Mouse (Mus musculus): ENCODE results near the gene Clpb. TPM values are rescaled to one million over a fixed set of nuclear protein-coding genes. Genes with fewer than 3 reads are reported as not detected.
"Not testable (repeated sequence)": the region's sequence is repeated elsewhere in the genome, so short reads cannot be mapped to it uniquely, and the experiment has no call there.

The Clpb gene
- 30.7 and 54.9 TPM in 2 replicates for polyA plus RNA-seq (2014; fragmentation: Nextera tagmentation; extraction: Ambion mirVana)

DNA sequence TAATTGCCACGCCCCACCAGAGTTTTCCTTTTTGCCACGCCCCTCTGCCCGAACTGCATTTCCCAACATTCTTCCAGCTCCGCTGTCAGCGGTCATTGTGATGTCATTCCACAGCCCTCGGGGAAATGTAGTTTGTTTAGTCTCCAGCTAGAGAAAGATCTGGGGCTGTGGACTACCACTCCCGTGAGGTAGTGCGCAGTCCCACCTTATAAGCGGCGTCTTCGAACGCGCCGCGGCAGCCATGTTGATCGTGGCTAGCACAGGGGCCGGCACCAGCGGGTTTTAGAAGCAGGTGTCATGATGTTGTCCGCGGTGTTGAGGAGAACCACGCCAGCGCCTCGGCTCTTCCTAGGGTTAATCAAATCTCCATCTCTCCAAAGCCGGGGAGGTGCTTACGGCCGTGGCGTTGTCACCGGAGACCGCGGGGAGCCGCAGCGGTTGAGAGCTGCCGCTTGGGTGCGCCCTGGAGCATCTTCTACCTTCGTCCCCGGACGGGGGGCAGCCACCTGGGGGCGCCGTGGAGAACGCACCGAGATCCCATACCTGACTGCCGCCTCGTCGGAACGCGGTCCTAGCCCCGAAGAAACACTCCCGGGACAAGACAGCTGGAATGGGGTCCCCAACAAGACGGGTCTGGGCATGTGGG is at the start of gene Clpb:
Gene Clpb (plus strand): TSS at position 120 of the 646 bp plus-strand sequence.
- Histone ChIP-seq H3K4me3 (ENCODE audit: low read length) (peak within 1 kb of the TSS; percentile 75), H3K4me1 (ENCODE audit: control insufficient read depth, insufficient read depth, low read length) (peaks cover 9% of the 10 kb centered on the region), H3K4me2 (replicated peaks; ENCODE audit: low read depth, low read length) (peak within 1 kb of the TSS; percentile 71), H3K9me3 (ENCODE audit: control insufficient read depth, low read length) (peaks cover 2% of the 10 kb centered on the region; the same call in 1 of the 2 replicates), H3K27me3 (ENCODE audit: control insufficient read depth, insufficient read depth, low read length) (no peaks in the 10 kb centered on the region), H3K36me3 (ENCODE audit: control insufficient read depth, insufficient read depth, low read length) (peaks cover 9% of the 10 kb centered on the region; the same call in 1 of the 2 replicates), H3K9ac (ENCODE audit: low read depth, low read length) (peak within 1 kb of the TSS; percentile 48), H3K27ac (ENCODE audit: low read depth, low read length) (peak within 1 kb of the TSS; percentile 47; the same call in 1 of the 2 replicates)
- under 1% methylated on average over 49 of the region's 49 CpGs for WGBS
- ATAC-seq (ENCODE audit: low FRiP score, low TSS enrichment), result peak; percentile 99

DNA sequence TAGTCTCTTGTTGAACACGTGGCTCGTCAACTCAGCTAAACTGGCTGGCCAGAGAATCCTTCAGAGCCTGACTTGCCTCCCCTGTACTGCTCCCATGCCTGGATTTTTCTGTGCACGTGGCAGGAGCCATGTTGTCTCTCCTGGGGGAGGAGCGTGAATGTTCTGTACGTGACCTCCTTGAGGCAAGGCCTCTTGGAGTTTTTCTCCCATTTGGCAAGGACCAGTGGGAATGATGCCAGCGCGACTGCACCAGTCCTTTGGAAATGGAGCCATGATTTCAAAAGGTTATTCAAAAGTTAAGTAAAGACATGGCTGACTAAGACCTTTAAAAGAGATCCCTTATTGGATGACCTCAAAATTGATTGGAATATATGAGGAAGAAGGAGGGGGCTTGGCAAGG is 48.0 kb upstream of the Clpb start:
- H3K9ac ChIP-seq (ENCODE audit: low read depth, low read length), result no peak overlapping the region
- H3K4me3 ChIP-seq (ENCODE audit: low read length), result no peak overlapping the region
- no peaks in the 10 kb centered on the region for H3K4me1 ChIP-seq (ENCODE audit: control insufficient read depth, insufficient read depth, low read length)
- no peak overlapping the region for H3K4me2 ChIP-seq (replicated peaks; ENCODE audit: low read depth, low read length)
- WGBS, result 79% methylated on average over 7 of the region's 7 CpGs
- H3K27ac ChIP-seq (ENCODE audit: low read depth, low read length), result no peak overlapping the region
- no peaks in the 10 kb centered on the region for H3K36me3 ChIP-seq (ENCODE audit: control insufficient read depth, insufficient read depth, low read length)
- H3K27me3 ChIP-seq (ENCODE audit: control insufficient read depth, insufficient read depth, low read length), result no peaks in the 10 kb centered on the region
- H3K9me3 ChIP-seq (ENCODE audit: control insufficient read depth, low read length), result no peaks in the 10 kb centered on the region
- no peak for ATAC-seq (ENCODE audit: low FRiP score, low TSS enrichment)

DNA sequence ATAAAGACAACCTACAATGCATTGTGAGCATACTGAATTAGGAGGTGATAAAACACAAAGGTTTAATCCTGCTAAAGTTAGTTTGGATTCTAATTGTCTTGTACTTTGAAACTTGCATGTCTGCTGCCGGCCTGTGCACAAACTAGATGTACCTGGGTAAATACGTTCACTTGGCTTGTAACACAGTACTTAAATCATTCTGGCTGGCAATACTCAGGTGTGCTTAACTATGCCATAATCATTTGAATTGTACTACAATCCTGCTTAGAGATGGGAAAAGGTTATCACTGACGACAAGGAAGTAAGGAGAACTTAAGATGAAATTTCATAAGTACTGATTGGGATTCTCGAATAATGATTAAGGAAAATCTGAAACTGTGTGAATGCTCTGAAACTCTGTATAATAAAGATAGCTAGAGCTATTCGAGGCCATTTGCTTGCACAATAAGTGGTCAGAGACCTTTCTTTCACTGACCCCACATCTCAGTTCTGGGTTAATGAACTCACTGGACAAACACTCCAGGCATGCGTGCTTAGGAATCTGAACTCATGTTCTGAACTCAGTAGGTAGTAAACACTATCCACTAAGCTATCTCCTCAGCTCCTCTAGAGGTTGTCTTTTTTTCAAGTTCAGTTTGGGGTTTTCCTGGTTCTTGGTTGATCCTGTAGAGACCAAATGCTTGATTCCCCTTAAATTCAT is 47.1 kb upstream of the Clpb start:
- no peak overlapping the region for H3K4me3 ChIP-seq (ENCODE audit: low read length)
- H3K4me1 ChIP-seq (ENCODE audit: control insufficient read depth, insufficient read depth, low read length), result no peaks in the 10 kb centered on the region
- no peaks in the 10 kb centered on the region for H3K27me3 ChIP-seq (ENCODE audit: control insufficient read depth, insufficient read depth, low read length)
- H3K27ac ChIP-seq (ENCODE audit: low read depth, low read length), result no peak overlapping the region
- no peaks in the 10 kb centered on the region for H3K36me3 ChIP-seq (ENCODE audit: control insufficient read depth, insufficient read depth, low read length)
- H3K4me2 ChIP-seq (replicated peaks; ENCODE audit: low read depth, low read length), result no peak overlapping the region
- ATAC-seq (ENCODE audit: low FRiP score, low TSS enrichment), result no peak
- H3K9ac ChIP-seq (ENCODE audit: low read depth, low read length), result no peak overlapping the region
- H3K9me3 ChIP-seq (ENCODE audit: control insufficient read depth, low read length), result no peaks in the 10 kb centered on the region
- 78% methylated on average over 6 of the region's 6 CpGs for WGBS

DNA sequence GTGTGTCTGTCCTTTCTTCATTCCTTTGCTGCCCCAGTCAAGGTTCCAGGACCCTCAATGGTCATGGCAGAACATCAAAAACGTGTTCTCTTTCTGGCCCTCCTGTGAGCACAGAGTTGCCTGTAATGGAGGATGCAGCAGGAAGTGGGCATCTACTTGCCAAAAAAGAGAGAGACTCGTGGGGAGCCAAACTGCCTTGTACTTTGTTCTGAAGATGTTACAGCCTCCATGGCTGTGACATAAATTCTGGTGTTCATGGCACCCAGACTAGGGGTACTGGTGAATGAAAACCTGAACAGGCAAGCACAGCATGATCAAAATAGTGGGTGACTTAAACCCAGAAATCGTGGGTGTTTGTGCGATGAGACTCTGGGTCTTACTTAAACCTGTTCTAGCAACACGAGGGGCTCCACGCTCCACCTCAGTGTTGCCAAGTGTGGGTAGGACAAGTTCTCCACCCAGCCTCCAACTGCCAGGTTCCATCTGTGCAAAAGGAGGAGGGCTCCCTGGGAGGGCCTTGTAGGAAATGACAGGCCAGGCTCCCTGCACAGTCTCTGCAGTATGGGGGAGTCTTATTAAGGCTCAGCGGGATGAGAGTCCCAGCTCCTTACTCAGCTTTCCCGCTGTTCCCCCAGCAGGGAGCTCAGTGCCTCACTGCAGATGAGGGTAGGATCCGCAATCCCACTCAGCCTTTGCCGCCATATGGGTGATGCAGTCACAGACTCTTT is 45.8 kb upstream of the Clpb start:
- H3K4me2 ChIP-seq (replicated peaks; ENCODE audit: low read depth, low read length), result no peak overlapping the region
- no peak overlapping the region for H3K9ac ChIP-seq (ENCODE audit: low read depth, low read length)
- no peaks in the 10 kb centered on the region for H3K36me3 ChIP-seq (ENCODE audit: control insufficient read depth, insufficient read depth, low read length)
- H3K4me3 ChIP-seq (ENCODE audit: low read length), result no peak overlapping the region
- H3K27ac ChIP-seq (ENCODE audit: low read depth, low read length), result no peak overlapping the region
- 72% methylated on average over 10 of the region's 10 CpGs for WGBS
- no peaks in the 10 kb centered on the region for H3K4me1 ChIP-seq (ENCODE audit: control insufficient read depth, insufficient read depth, low read length)
- no peaks in the 10 kb centered on the region for H3K9me3 ChIP-seq (ENCODE audit: control insufficient read depth, low read length)
- H3K27me3 ChIP-seq (ENCODE audit: control insufficient read depth, insufficient read depth, low read length), result no peaks in the 10 kb centered on the region
- no peak for ATAC-seq (ENCODE audit: low FRiP score, low TSS enrichment)

DNA sequence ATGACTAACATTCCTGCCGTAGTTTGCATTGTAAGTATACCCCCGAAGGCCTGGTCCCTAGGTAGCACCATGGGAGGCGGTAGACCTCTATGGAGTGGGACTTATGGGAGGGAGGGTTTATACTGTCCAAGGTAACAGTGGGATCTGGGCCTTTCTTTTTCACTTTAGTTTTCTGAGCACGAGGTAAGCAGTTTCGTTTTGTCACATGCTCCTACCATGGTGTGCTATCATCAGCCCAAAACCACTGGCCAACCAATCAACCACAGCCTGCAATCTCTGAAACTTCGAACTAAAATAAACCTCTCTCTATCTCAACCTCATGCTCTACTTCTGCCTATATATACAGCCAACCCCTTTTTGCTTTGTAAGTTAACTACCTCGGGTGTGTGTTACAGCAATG is 45.2 kb upstream of the Clpb start:
- WGBS, result 79% methylated on average over 7 of the region's 7 CpGs
- H3K9me3 ChIP-seq (ENCODE audit: control insufficient read depth, low read length), result no peaks in the 10 kb centered on the region
- H3K27me3 ChIP-seq (ENCODE audit: control insufficient read depth, insufficient read depth, low read length), result no peaks in the 10 kb centered on the region
- no peak overlapping the region for H3K9ac ChIP-seq (ENCODE audit: low read depth, low read length)
- no peaks in the 10 kb centered on the region for H3K4me1 ChIP-seq (ENCODE audit: control insufficient read depth, insufficient read depth, low read length)
- no peaks in the 10 kb centered on the region for H3K36me3 ChIP-seq (ENCODE audit: control insufficient read depth, insufficient read depth, low read length)
- H3K27ac ChIP-seq (ENCODE audit: low read depth, low read length), result no peak overlapping the region
- ATAC-seq (ENCODE audit: low FRiP score, low TSS enrichment), result no peak
- no peak overlapping the region for H3K4me3 ChIP-seq (ENCODE audit: low read length)
- H3K4me2 ChIP-seq (replicated peaks; ENCODE audit: low read depth, low read length), result no peak overlapping the region

DNA sequence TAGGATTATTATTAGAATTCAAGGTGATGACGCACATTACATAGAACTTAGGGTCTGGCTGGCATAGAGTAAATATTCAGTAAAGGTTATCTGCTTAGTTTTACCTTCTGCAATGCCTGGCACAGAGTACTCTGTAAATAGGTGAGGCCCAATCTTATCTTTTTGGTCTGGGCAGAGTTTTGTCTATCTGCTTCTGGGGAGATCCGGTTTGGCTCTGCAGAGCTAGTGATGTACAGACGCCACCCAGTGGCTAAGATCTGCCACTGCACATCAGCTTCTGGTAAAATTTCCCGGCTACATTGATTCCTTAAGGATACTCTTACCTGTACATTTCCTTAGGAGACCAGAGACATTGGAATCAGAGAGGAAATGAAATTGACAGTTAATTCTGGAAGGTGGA is 43.1 kb upstream of the Clpb start:
- Histone ChIP-seq H3K36me3 (ENCODE audit: control insufficient read depth, insufficient read depth, low read length) (no peaks in the 10 kb centered on the region), H3K9ac (ENCODE audit: low read depth, low read length) (no peak overlapping the region), H3K9me3 (ENCODE audit: control insufficient read depth, low read length) (no peaks in the 10 kb centered on the region), H3K27ac (ENCODE audit: low read depth, low read length) (no peak overlapping the region), H3K4me2 (replicated peaks; ENCODE audit: low read depth, low read length) (no peak overlapping the region), H3K4me1 (ENCODE audit: control insufficient read depth, insufficient read depth, low read length) (no peaks in the 10 kb centered on the region), H3K27me3 (ENCODE audit: control insufficient read depth, insufficient read depth, low read length) (no peaks in the 10 kb centered on the region), H3K4me3 (ENCODE audit: low read length) (no peak overlapping the region)
- 28% methylated on average over 4 of the region's 4 CpGs for WGBS
- ATAC-seq (ENCODE audit: low FRiP score, low TSS enrichment), result no peak

DNA sequence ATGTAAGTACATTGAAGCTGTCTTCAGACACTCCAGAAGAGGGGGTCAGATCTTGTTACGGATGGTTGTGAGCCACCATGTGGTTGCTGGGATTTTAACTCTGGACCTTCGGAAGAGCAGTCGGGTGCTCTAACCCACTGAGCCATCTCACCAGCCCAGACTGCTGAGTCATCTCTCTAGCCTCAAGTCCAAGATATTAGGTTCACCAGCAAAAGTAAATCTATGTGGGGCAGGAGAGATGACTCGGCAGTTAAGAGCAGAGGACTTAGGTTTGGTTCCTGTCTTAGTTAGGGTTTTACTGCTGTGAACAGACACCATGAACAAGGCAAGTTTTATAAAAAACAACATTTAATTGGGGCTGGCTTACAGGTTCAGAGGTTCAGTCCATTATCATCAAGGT is 41.6 kb upstream of the Clpb start:
- ATAC-seq (ENCODE audit: low FRiP score, low TSS enrichment); H3K4me3 ChIP-seq (ENCODE audit: low read length); H3K27ac ChIP-seq (ENCODE audit: low read depth, low read length); H3K4me1 ChIP-seq (ENCODE audit: control insufficient read depth, insufficient read depth, low read length); H3K36me3 ChIP-seq (ENCODE audit: control insufficient read depth, insufficient read depth, low read length); H3K4me2 ChIP-seq (replicated peaks; ENCODE audit: low read depth, low read length); H3K9me3 ChIP-seq (ENCODE audit: control insufficient read depth, low read length); H3K9ac ChIP-seq (ENCODE audit: low read depth, low read length); H3K27me3 ChIP-seq (ENCODE audit: control insufficient read depth, insufficient read depth, low read length): not testable (repeated sequence)
- WGBS, result 87% methylated on average over 4 of the region's 4 CpGs

DNA sequence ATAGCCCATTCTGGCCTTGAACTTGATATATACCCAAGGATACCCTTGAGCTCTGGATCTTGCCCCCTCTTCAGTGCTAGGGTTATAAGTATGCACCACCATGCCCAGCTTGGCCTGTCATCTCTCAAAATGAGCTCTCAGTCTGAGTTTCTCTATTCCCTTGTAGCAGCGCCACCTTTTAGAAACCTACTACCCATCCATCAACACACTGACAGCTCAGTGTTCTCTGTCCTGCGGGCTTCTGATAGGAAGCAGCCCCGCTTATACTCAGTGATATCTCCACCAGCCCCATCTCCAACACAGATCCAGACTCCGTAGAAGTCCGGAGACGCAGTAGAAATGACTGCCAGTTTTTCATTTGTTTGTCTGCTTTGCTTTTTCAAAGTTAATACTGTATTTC is 39.1 kb upstream of the Clpb start:
- Histone ChIP-seq H3K4me2 (replicated peaks; ENCODE audit: low read depth, low read length) (no peak overlapping the region), H3K9me3 (ENCODE audit: control insufficient read depth, low read length) (no peaks in the 10 kb centered on the region), H3K9ac (ENCODE audit: low read depth, low read length) (no peak overlapping the region), H3K4me1 (ENCODE audit: control insufficient read depth, insufficient read depth, low read length) (no peaks in the 10 kb centered on the region), H3K27me3 (ENCODE audit: control insufficient read depth, insufficient read depth, low read length) (no peaks in the 10 kb centered on the region), H3K36me3 (ENCODE audit: control insufficient read depth, insufficient read depth, low read length) (no peaks in the 10 kb centered on the region), H3K27ac (ENCODE audit: low read depth, low read length) (no peak overlapping the region), H3K4me3 (ENCODE audit: low read length) (no peak overlapping the region)
- WGBS, result 75% methylated on average over 6 of the region's 6 CpGs
- no peak for ATAC-seq (ENCODE audit: low FRiP score, low TSS enrichment)

DNA sequence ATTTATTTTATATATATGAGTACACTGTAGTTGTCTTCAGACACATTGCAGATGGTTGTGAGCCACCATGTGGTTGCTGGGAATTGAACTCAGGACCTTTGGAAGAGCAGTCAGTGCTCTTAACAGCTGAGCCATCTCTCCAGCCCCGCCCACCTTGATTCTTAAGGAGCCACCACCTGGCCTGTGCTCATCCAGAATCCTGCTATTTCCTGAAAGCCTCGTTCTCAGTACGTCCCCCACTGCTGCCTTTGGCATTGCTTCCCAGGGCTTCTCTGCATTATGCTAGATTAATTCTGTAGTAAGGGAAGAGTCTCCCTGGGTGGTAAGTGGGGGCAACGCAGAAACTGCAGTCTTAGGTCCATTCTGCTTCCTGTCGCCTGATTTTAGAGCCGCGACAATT is 36.3 kb upstream of the Clpb start:
- ATAC-seq (ENCODE audit: low FRiP score, low TSS enrichment); H3K9ac ChIP-seq (ENCODE audit: low read depth, low read length); H3K4me1 ChIP-seq (ENCODE audit: control insufficient read depth, insufficient read depth, low read length); H3K27ac ChIP-seq (ENCODE audit: low read depth, low read length); H3K27me3 ChIP-seq (ENCODE audit: control insufficient read depth, insufficient read depth, low read length); H3K4me2 ChIP-seq (replicated peaks; ENCODE audit: low read depth, low read length); H3K4me3 ChIP-seq (ENCODE audit: low read length); H3K36me3 ChIP-seq (ENCODE audit: control insufficient read depth, insufficient read depth, low read length); H3K9me3 ChIP-seq (ENCODE audit: control insufficient read depth, low read length): not testable (repeated sequence)
- 69% methylated on average over 7 of the region's 7 CpGs for WGBS

All from kidney, embryonic 14.5 days (tissue).